Comparison of ENCODE assay signal across 10 mouse cellular contexts in the genomic region with DNA sequence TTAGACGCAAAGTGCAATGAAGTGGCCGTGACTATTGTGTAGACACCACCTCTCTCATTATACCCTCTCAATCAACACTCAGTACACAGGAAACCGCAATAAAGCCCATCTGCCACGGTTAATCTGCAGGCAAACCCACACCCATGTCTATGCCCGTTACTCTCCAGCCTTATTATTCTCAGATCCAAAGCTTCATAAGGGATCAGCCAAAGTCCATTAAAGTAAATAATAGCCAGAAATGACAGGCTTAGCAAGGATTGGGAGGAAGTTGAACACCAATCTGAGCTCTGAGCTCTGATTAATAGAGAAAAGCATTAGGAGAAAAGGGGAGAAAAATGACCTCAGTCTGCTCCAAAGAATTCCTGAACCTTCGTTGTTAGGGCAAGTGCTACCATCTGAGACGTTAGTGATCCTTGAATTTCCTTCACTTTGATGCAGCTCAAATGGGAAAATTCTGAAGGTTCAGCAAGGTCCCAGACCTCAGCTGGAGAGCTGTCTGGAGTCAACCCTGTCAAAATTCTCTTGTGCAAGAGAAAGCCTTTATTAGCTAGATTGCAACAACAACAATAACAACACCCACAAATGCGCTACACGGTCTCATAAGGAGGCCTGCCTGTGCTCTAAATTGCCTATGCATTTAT.
A peak's percentile ranks its signal among the peaks of the same experiment; 100 is the strongest.
DNase-seq lines count a peak whose midpoint lies in the region; ATAC-seq lines count a peak whose summit lies in the region.
"Had no signal": no experiment of that assay in that cellular context is flagged by ENCODE, and none has a peak within 500 bp of the region (broad histone marks: within the 10 kb centered on the region; RNA-seq: fewer than 3 reads in every experiment).

No protein-coding gene starts in this region.

- H3K9me3 ChIP-seq in hindbrain, embryonic 11.5 days (ENCODE audit: control insufficient read depth, low read length): no peaks in the 10 kb centered on the region
- H3K9me3 ChIP-seq in midbrain, embryonic 16.5 days (replicated peaks; ENCODE audit: control insufficient read depth, low read length, poor library complexity, severe bottlenecking): no peaks in the 10 kb centered on the region
- H3K9me3 ChIP-seq in heart, embryonic 11.5 days (replicated peaks; ENCODE audit: control insufficient read depth, low read length): no peaks in the 10 kb centered on the region
- H3K9me3 ChIP-seq: limb, embryonic 12.5 days had no signal

- no peaks in the 10 kb centered on the region for H3K4me1 ChIP-seq in hindbrain, embryonic 11.5 days (replicated peaks; ENCODE audit: control insufficient read depth, insufficient read depth, low read length)
- 0 out of 2 replicates have a peak, but pooled peaks cover 5% of the 10 kb centered on the region for H3K4me1 ChIP-seq in midbrain, embryonic 16.5 days (ENCODE audit: control insufficient read depth, insufficient read depth, low read length)
- H3K4me1 ChIP-seq in heart, embryonic 11.5 days (ENCODE audit: control insufficient read depth, insufficient read depth, low read length): no peaks in the 10 kb centered on the region
- H3K4me1 ChIP-seq: limb, embryonic 12.5 days had no signal

- peak; percentile 90 for ATAC-seq in hindbrain, embryonic 11.5 days (ENCODE audit: low FRiP score)
- ATAC-seq in midbrain, embryonic 16.5 days: peak; percentile 87
- ATAC-seq in heart, embryonic 11.5 days (replicated peaks; ENCODE audit: insufficient number of reproducible peaks, low FRiP score, low TSS enrichment): no peak

- 15% methylated on average over 9 of the region's 9 CpGs for WGBS in hindbrain, embryonic 11.5 days
- WGBS in midbrain, embryonic 16.5 days: 11% methylated on average over 9 of the region's 9 CpGs
- WGBS in heart, embryonic 11.5 days (ENCODE audit: insufficient replicate concordance): 73% methylated on average over 9 of the region's 9 CpGs

- H3K27ac ChIP-seq in hindbrain, embryonic 11.5 days (ENCODE audit: low read depth, low read length): peak overlapping the region; percentile 75
- peak overlapping the region; percentile 75 for H3K27ac ChIP-seq in midbrain, embryonic 16.5 days (ENCODE audit: low read length)
- no peak overlapping the region for H3K27ac ChIP-seq in heart, embryonic 11.5 days (ENCODE audit: low read depth, low read length)
- H3K27ac ChIP-seq: limb, embryonic 12.5 days had no signal

- H3K36me3 ChIP-seq in hindbrain, embryonic 11.5 days (ENCODE audit: control insufficient read depth, insufficient read depth, low read length): no peaks in the 10 kb centered on the region
- no peaks in the 10 kb centered on the region for H3K36me3 ChIP-seq in midbrain, embryonic 16.5 days (ENCODE audit: control insufficient read depth, insufficient read depth, low read length)
- no peaks in the 10 kb centered on the region for H3K36me3 ChIP-seq in heart, embryonic 11.5 days (ENCODE audit: control insufficient read depth, insufficient read depth, low read length)
- H3K36me3 ChIP-seq: limb, embryonic 12.5 days had no signal

- no peak overlapping the region for H3K9ac ChIP-seq in hindbrain, embryonic 11.5 days (ENCODE audit: low read depth, low read length)
- 0 out of 2 replicates have a peak overlapping the region, but pooled peaks have one; percentile 20 for H3K9ac ChIP-seq in midbrain, embryonic 16.5 days (ENCODE audit: low read depth, low read length)
- H3K9ac ChIP-seq in heart, embryonic 11.5 days (ENCODE audit: low read depth, low read length): no peak overlapping the region
- H3K9ac ChIP-seq: limb, embryonic 12.5 days had no signal

- H3K27me3 ChIP-seq in hindbrain, embryonic 11.5 days (ENCODE audit: control insufficient read depth, insufficient read depth, low read length): peaks cover 8% of the 10 kb centered on the region; the same call in 1 of the 2 replicates
- H3K27me3 ChIP-seq in midbrain, embryonic 16.5 days (ENCODE audit: control insufficient read depth, insufficient read depth, low read depth, low read length): peaks cover 11% of the 10 kb centered on the region
- H3K27me3 ChIP-seq in heart, embryonic 11.5 days (ENCODE audit: control insufficient read depth, insufficient read depth, low read length): no peaks in the 10 kb centered on the region
- H3K27me3 ChIP-seq: limb, embryonic 12.5 days had no signal

- peak; percentile 76 for DNase-seq in cerebellum, adult 9-10 months
- DNase-seq in embryo, embryonic 10.5 days (ENCODE audit: low spot score): peak; percentile 77
- DNase-seq in hindbrain, embryonic 11.5 days (ENCODE audit: low spot score): peak; percentile 57
- DNase-seq in ovary, postnatal 10 days (ENCODE audit: low spot score): no peak
- no peak for DNase-seq in yolk sac, embryonic 10.5 days (ENCODE audit: low spot score)
- DNase-seq in gastrocnemius, adult 8-10 months (ENCODE audit: low spot score in 2 of 2): no peak
- DNase-seq: heart, adult 11 months had no signal

- H3K4me3 ChIP-seq in hindbrain, embryonic 11.5 days (ENCODE audit: low read depth, low read length): no peak overlapping the region
- no peak overlapping the region for H3K4me3 ChIP-seq in midbrain, embryonic 16.5 days (ENCODE audit: low read depth, low read length)
- no peak overlapping the region for H3K4me3 ChIP-seq in heart, embryonic 11.5 days (ENCODE audit: low read depth, low read length)
- H3K4me3 ChIP-seq: limb, embryonic 12.5 days had no signal

- H3K4me2 ChIP-seq in hindbrain, embryonic 11.5 days (replicated peaks; ENCODE audit: low read depth, low read length): no peak overlapping the region
- peak overlapping the region; percentile 16; the same call in 1 of the 2 replicates for H3K4me2 ChIP-seq in midbrain, embryonic 16.5 days (ENCODE audit: low read length)
- H3K4me2 ChIP-seq in heart, embryonic 11.5 days: no peak overlapping the region
- H3K4me2 ChIP-seq: limb, embryonic 12.5 days had no signal

Comparison
In these comparisons a context has a peak if more than half of its experiments do, and no peak if none do; other contexts are left out.
1. DNase-seq: peak in cerebellum, adult 9-10 months (single experiment), embryo, embryonic 10.5 days (single experiment) and hindbrain, embryonic 11.5 days (single experiment); none in ovary, postnatal 10 days (single experiment), yolk sac, embryonic 10.5 days (single experiment) and gastrocnemius, adult 8-10 months (0 of 2).